Mouse (Mus musculus) mammary gland, adult 2 months (tissue): Measurements from ENCODE around the gene B020004J07Rik. TPM values are rescaled to one million over a fixed set of nuclear protein-coding genes. Genes with fewer than 3 reads are reported as not detected.

Experiments
- polyA plus RNA-seq: library from polyadenylated mRNA; depleted of rRNA; stranded (reverse); fragments of >200 nt; gene quantifications from 2 replicates; pipeline ENCODE4 v1.2.3, GENCODE M21; 2012; ENCODE audit warnings: low replicate concordance; rRNA removed

Gene B020004J07Rik
- polyA plus RNA-seq, result not detected in 2 replicates

DNA sequence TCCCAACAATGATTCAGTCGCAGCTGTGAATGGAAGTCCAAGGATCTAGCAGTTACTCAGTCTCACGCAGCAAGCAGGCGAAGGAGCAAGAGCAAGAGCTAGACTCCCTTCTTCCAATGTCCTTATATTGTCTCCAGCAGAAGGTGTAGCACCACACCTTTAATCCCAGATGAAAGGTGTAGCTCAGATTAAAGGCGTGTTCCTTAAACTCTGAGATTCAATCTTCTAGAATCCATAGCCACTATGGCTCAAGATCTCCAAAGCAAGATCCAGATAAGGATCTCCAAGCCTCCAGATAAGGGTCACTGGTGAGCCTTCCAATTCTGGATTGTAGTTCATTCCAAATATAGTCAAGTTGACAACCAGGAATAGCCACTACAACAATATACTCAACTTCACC, at the start of gene B020004J07Rik:
TSS of gene B020004J07Rik (minus strand) at position 101 of the 400 bp plus-strand sequence.

Other genes starting within 250 kb of the B020004J07Rik start
- gene Leprot, start 196.3 kb downstream of the B020004J07Rik start, polyA plus RNA-seq, result 39.4 and 67.6 TPM in 2 replicates
- gene Lepr, start 126.6 kb downstream of the B020004J07Rik start, polyA plus RNA-seq, result 1.3 and 4.0 TPM in 2 replicates
- not detected in 2 replicates for gene C130073F10Rik, start 49.8 kb upstream of the B020004J07Rik start, polyA plus RNA-seq
- gene Gm12800, start 65.1 kb upstream of the B020004J07Rik start, polyA plus RNA-seq, result not detected in 2 replicates
- gene Gm12794, start 96.4 kb upstream of the B020004J07Rik start, polyA plus RNA-seq, result not detected in 2 replicates
- gene Gm12790, start 137.0 kb upstream of the B020004J07Rik start, polyA plus RNA-seq, result not detected in 2 replicates
- gene Gm12789, start 142.6 kb upstream of the B020004J07Rik start, polyA plus RNA-seq, result not detected in 2 replicates
- 9.6 and 22.1 TPM in 2 replicates for gene Pde4b, start 243.5 kb upstream of the B020004J07Rik start, polyA plus RNA-seq